Mouse (Mus musculus) heart, embryonic 14.5 days (tissue): ENCODE results near the gene Dgcr8. TPM values are rescaled to one million over a fixed set of nuclear protein-coding genes. Genes with fewer than 3 reads are reported as not detected.

ENCODE experiments used
- microRNA counts: library from miRNA; unstranded; fragments of <30 nt; microRNA quantifications from one replicate; lab custom pipeline; 2016
- microRNA-seq: library from miRNA; unstranded; fragments of <30 nt; microRNA quantifications from one replicate; pipeline ENCODE4, GENCODE M21; 2016
- polyA plus RNA-seq: library from polyadenylated mRNA; unstranded; fragments of >200 nt; fragmentation: Nextera tagmentation; extraction: Ambion mirVana; gene quantifications from 2 replicates; pipeline ENCODE4 v1.2.1, GENCODE M21; 2014

Gene Dgcr8
- polyA plus RNA-seq, 1 experiment from 2014 or later, result 20.9 TPM

MicroRNAs within 50 kb of the gene (microRNA counts, 519-probe panel; counts per million panel counts)
- microRNA mmu-miR-1306 (lab: Ali Mortazavi, UCI) (322 counts per million, percentile 70 among the panel's probes with 10 or more counts), microRNA mmu-miR-185 (lab: Ali Mortazavi, UCI) (3,631 counts per million, percentile 73 among the panel's probes with 10 or more counts)

Small RNA genes within 50 kb of the gene (microRNA-seq; reads per million reads assigned to microRNA genes)
- gene Gm24572 (not detected), gene Mir1306 (233 reads per million, percentile 61 among the genes with 10 or more reads in this experiment), gene Mir185 (447 reads per million, percentile 71 among the genes with 10 or more reads in this experiment)

Other genes starting within 250 kb of the Dgcr8 start
- 58.5 and 64.2 TPM in 2 replicates for gene Dgcr6, start 236.4 kb downstream of the Dgcr8 start, polyA plus RNA-seq
- 6.9 and 7.4 TPM in 2 replicates for gene Prodh, start 199.0 kb downstream of the Dgcr8 start, polyA plus RNA-seq
- 0.43 and 1.00 TPM in 2 replicates for gene Rtn4r, start 161.6 kb downstream of the Dgcr8 start, polyA plus RNA-seq
- 0.30 TPM in 1 of 2 replicates, not detected in the other for gene Ccdc188, start 71.4 kb downstream of the Dgcr8 start, polyA plus RNA-seq
- 16.4 and 22.5 TPM in 2 replicates for gene Zdhhc8, start 54.1 kb downstream of the Dgcr8 start, polyA plus RNA-seq
- gene Trmt2a, start 40.6 kb downstream of the Dgcr8 start, polyA plus RNA-seq, result 39.8 and 48.4 TPM in 2 replicates
- gene Ranbp1, start 40.5 kb downstream of the Dgcr8 start, polyA plus RNA-seq, result 354 and 357 TPM in 2 replicates
- gene Gm49776, start 30.9 kb downstream of the Dgcr8 start, polyA plus RNA-seq, result 0.88 and 3.6 TPM in 2 replicates
- gene Tango2, start 58.9 kb upstream of the Dgcr8 start, polyA plus RNA-seq, result 65.0 and 67.9 TPM in 2 replicates
- 31.8 and 32.3 TPM in 2 replicates for gene Arvcf, start 58.9 kb upstream of the Dgcr8 start, polyA plus RNA-seq
- 34.0 and 34.7 TPM in 2 replicates for gene Txnrd2, start 137.1 kb upstream of the Dgcr8 start, polyA plus RNA-seq
- 110 and 112 TPM in 2 replicates for gene Comt, start 137.6 kb upstream of the Dgcr8 start, polyA plus RNA-seq
- 9.3 and 9.7 TPM in 2 replicates for gene Gnb1l, start 209.5 kb upstream of the Dgcr8 start, polyA plus RNA-seq
- gene Rtl10, start 209.7 kb upstream of the Dgcr8 start, polyA plus RNA-seq, result 1.3 and 1.5 TPM in 2 replicates